Mouse (Mus musculus): Measurements from ENCODE around the gene Tmem41b. TPM values are rescaled to one million over a fixed set of nuclear protein-coding genes. Genes with fewer than 3 reads are reported as not detected.
"Not testable (repeated sequence)": the region's sequence is repeated elsewhere in the genome, so short reads cannot be mapped to it uniquely, and the experiment has no call there.

Gene Tmem41b
- polyA plus RNA-seq, 1 experiment, result 52.4 TPM

GRCm38 (mm10) chr7:110005976-110006375 lies 19.2 kb upstream of the Tmem41b start:
- DNase-seq (ENCODE audit: low read depth), result no peak
- TF ChIP-seq POLR2A (IDR thresholded peaks at IDR 0.05; ENCODE audit: borderline replicate concordance, extremely low read depth, insufficient read depth, insufficient read length, poor library complexity, severe bottlenecking), result no peak
- no peak for TF ChIP-seq CTCF (IDR thresholded peaks at IDR 0.05; ENCODE audit: borderline replicate concordance, extremely low read depth, insufficient read depth, insufficient read length)

DNA sequence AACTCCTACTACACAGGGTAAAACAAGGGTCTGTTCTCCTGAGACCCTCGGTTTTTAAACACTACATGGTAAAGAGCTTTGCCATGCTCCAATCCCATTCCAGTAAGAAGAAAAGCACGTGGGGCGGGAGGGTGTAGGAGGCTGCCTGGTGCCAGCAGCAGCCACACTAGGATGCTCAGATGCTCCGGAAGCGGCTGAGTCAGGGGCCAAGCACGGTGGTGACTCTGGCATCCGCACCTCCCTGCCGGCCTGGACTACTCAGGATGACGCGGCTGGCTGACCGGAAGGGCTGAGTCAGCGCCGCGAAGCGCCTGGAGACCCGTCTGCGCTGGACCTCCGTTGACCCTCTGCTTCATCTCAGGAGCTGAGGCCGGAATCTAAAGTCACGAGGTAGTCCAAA lies 16.2 kb upstream of the Tmem41b start:
- TF ChIP-seq CTCF (IDR thresholded peaks at IDR 0.05; ENCODE audit: borderline replicate concordance, extremely low read depth, insufficient read depth, insufficient read length), result no peak
- no peak for TF ChIP-seq POLR2A (IDR thresholded peaks at IDR 0.05; ENCODE audit: borderline replicate concordance, extremely low read depth, insufficient read depth, insufficient read length, poor library complexity, severe bottlenecking)
- DNase-seq (ENCODE audit: low read depth), result peak; percentile 14

GRCm38 (mm10) chr7:110002092-110002491 lies 15.4 kb upstream of the Tmem41b start:
- DNase-seq (ENCODE audit: low read depth), result no peak
- no peak for TF ChIP-seq CTCF (IDR thresholded peaks at IDR 0.05; ENCODE audit: borderline replicate concordance, extremely low read depth, insufficient read depth, insufficient read length)
- TF ChIP-seq POLR2A (IDR thresholded peaks at IDR 0.05; ENCODE audit: borderline replicate concordance, extremely low read depth, insufficient read depth, insufficient read length, poor library complexity, severe bottlenecking), result no peak

DNA sequence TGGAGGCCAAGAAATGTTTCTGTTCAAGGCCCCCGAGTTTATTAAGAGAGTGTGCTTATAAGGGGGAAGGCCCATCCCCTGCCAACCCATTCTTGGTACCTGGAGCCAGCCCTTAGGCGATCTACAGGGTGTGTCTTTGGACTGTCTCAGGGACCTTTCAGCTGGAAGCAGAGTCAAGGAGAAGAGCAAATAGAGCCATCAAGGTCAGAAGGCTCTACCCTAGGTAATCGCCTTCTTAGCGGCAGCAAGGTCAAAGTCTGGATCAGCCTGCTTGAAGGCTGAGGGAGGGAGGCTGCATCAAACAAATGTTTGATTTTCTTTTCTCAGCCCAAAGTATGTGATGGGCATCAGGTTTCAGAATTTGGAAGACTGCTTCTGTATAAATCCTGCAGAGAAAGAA lies 11.7 kb upstream of the Tmem41b start:
- DNase-seq (ENCODE audit: low read depth), result no peak
- TF ChIP-seq POLR2A (IDR thresholded peaks at IDR 0.05; ENCODE audit: borderline replicate concordance, extremely low read depth, insufficient read depth, insufficient read length, poor library complexity, severe bottlenecking) (no peak), CTCF (IDR thresholded peaks at IDR 0.05; ENCODE audit: borderline replicate concordance, extremely low read depth, insufficient read depth, insufficient read length) (no peak)

GRCm38 (mm10) chr7:109993157-109993959 lies 6.6 kb upstream of the Tmem41b start:
- TF ChIP-seq POLR2A (IDR thresholded peaks at IDR 0.05; ENCODE audit: borderline replicate concordance, extremely low read depth, insufficient read depth, insufficient read length, poor library complexity, severe bottlenecking) (no peak), CTCF (IDR thresholded peaks at IDR 0.05; ENCODE audit: borderline replicate concordance, extremely low read depth, insufficient read depth, insufficient read length) (no peak)
- peak; percentile 79 for DNase-seq (ENCODE audit: low read depth)

GRCm38 (mm10) chr7:109991286-109991685 lies 4.6 kb upstream of the Tmem41b start:
- no peak for TF ChIP-seq CTCF (IDR thresholded peaks at IDR 0.05; ENCODE audit: borderline replicate concordance, extremely low read depth, insufficient read depth, insufficient read length)
- TF ChIP-seq POLR2A (IDR thresholded peaks at IDR 0.05; ENCODE audit: borderline replicate concordance, extremely low read depth, insufficient read depth, insufficient read length, poor library complexity, severe bottlenecking), result no peak
- no peak for DNase-seq (ENCODE audit: low read depth)

- TF ChIP-seq POLR2A (IDR thresholded peaks at IDR 0.05; ENCODE audit: borderline replicate concordance, extremely low read depth, insufficient read depth, insufficient read length, poor library complexity, severe bottlenecking), result peak; percentile 15; the same call in 1 of the 2 replicates
- TF ChIP-seq CTCF (IDR thresholded peaks at IDR 0.05; ENCODE audit: borderline replicate concordance, extremely low read depth, insufficient read depth, insufficient read length), result no peak
- peak; percentile 100 for DNase-seq (ENCODE audit: low read depth)
Measured at GRCm38 (mm10) chr7:109986133-109986669, 528 bp downstream of the Tmem41b start.

DNA sequence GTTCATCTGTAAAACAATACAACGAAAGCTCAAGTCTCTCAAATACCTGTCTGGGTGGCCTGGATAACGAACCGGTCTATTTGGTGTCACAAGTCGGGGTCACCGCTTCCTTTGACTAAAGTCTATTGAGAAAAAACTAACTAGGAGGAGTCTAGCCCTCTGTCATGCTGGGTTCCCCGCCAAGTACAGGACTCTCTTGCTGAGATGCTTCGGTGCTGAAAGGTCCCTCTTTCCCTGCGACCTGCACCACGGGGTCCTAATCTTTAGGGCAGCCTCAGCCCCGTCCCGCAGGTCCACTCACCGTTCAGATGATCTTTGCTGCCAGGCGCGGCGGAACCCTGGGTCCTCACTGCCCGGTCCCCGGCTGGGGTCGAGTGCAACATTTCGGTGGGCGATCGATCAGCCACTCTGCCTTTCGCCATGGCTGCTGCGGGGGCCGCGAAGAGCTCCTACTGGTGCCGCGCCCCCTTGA lies 1.0 kb downstream of the Tmem41b start:
- no peak for TF ChIP-seq CTCF (IDR thresholded peaks at IDR 0.05; ENCODE audit: borderline replicate concordance, extremely low read depth, insufficient read depth, insufficient read length)
- peak; percentile 24 for DNase-seq (ENCODE audit: low read depth)

GRCm38 (mm10) chr7:109984608-109985007 lies 2.1 kb downstream of the Tmem41b start:
- not testable (repeated sequence) for DNase-seq (ENCODE audit: low read depth)

DNA sequence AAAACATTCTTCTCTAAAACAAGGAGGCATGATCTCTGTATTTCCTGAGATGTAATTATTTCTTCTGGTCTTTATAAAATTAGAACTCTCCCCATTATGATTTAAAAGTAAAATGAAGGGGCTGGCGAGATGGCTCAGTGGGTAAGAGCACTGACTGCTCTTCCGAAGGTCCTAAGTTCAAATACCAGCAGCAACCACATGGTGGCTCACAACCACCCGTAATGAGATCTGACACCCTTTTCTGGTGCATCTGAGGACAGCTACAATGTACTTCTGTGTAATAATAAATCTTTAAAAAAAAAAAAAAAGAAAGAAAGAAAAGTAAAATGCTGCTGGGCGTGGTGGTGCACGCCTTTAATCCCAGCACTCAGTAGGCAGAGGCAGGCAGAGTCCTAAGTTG lies 9.6 kb downstream of the Tmem41b start:
- DNase-seq (ENCODE audit: low read depth), result peak; percentile 20

GRCm38 (mm10) chr7:109975966-109976715 lies 10.6 kb downstream of the Tmem41b start:
- no peak for DNase-seq (ENCODE audit: low read depth)
- TF ChIP-seq CTCF (IDR thresholded peaks at IDR 0.05; ENCODE audit: borderline replicate concordance, extremely low read depth, insufficient read depth, insufficient read length), result no peak
- no peak for TF ChIP-seq POLR2A (IDR thresholded peaks at IDR 0.05; ENCODE audit: borderline replicate concordance, extremely low read depth, insufficient read depth, insufficient read length, poor library complexity, severe bottlenecking)

DNA sequence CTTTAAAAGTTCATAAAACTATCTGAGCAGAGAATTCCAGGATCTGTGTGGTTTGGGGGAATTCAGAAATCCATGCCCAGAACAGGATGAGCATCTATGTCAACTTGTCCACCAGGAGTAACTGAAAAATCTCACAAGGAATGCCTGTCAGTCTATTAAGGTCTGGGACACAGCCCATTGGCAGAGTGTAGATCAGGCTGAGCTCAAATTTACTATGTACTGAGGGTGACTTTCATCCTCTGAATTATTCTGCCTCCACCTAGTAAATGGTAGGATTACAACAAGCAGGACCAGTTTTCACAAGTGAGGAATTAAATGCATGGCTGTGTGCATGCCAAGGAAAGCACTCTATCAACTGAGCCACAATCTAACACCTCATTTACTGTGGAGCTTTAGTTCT lies 17.2 kb downstream of the Tmem41b start:
- TF ChIP-seq POLR2A (IDR thresholded peaks at IDR 0.05; ENCODE audit: borderline replicate concordance, extremely low read depth, insufficient read depth, insufficient read length, poor library complexity, severe bottlenecking), result no peak
- TF ChIP-seq CTCF (IDR thresholded peaks at IDR 0.05; ENCODE audit: borderline replicate concordance, extremely low read depth, insufficient read depth, insufficient read length), result no peak
- peak; percentile 49 for DNase-seq (ENCODE audit: low read depth)
